Mouse (Mus musculus): ENCODE measurements around the gene Samd4. TPM values are rescaled to one million over a fixed set of nuclear protein-coding genes. Genes with fewer than 3 reads are reported as not detected.

Samd4 gene
- polyA plus RNA-seq, 1 experiment, result 0.02 TPM

GRCm38 (mm10) chr14:47136637-47137036, 254.0 kb downstream of the Samd4 start:
- TF ChIP-seq GATA1 (IDR thresholded peaks at IDR 0.05; ENCODE audit: borderline replicate concordance, low read length), result no peak
- no peak for TF ChIP-seq FLI1 (IDR thresholded peaks at IDR 0.05; ENCODE audit: low read length)
- Histone ChIP-seq H3K4me1 (peaks cover 4% of the 10 kb centered on the region), H3K9me3 (no peaks in the 10 kb centered on the region), H3K27me3 (replicated peaks) (peaks cover 15% of the 10 kb centered on the region), H3K4me3 (replicated peaks) (no peak overlapping the region), H3K36me3 (replicated peaks; ENCODE audit: low read length) (no peaks in the 10 kb centered on the region)

DNA sequence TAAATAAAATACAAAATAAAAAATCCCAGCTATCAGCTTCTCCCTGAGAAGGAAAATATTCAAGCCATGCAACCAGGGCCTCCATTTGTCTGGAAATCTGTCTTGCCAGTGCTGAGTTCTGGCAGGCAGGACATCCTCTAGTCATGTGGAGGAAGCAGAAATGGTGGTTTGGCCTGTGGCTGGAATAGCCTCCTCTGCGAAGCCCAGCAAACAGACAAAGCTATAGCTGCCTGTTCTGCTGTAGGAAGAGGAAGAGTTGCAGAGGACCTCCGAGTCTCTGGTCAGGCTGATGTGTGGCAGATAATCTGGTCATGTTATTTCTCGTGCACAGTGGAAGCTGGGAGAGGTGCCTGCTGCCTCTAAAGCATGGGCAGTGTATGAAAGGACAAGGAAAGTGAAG, 256.2 kb downstream of the Samd4 start:
- H3K36me3 ChIP-seq (replicated peaks; ENCODE audit: low read length), result no peaks in the 10 kb centered on the region
- peaks cover 13% of the 10 kb centered on the region for H3K27me3 ChIP-seq (replicated peaks)
- H3K4me3 ChIP-seq (replicated peaks), result no peak overlapping the region
- TF ChIP-seq FLI1 (IDR thresholded peaks at IDR 0.05; ENCODE audit: low read length) (no peak), GATA1 (IDR thresholded peaks at IDR 0.05; ENCODE audit: borderline replicate concordance, low read length) (no peak)
- H3K4me1 ChIP-seq, result peaks cover 4% of the 10 kb centered on the region
- no peaks in the 10 kb centered on the region for H3K9me3 ChIP-seq

- Histone ChIP-seq H3K4me1 (no peaks in the 10 kb centered on the region), H3K9me3 (peaks cover 3% of the 10 kb centered on the region; the same call in 1 of the 2 replicates), H3K4me3 (replicated peaks) (no peak overlapping the region), H3K27me3 (replicated peaks) (no peaks in the 10 kb centered on the region), H3K36me3 (replicated peaks; ENCODE audit: low read length) (no peaks in the 10 kb centered on the region)
- TF ChIP-seq FLI1 (IDR thresholded peaks at IDR 0.05; ENCODE audit: low read length) (no peak), GATA1 (IDR thresholded peaks at IDR 0.05; ENCODE audit: borderline replicate concordance, low read length) (no peak)
Measured at GRCm38 (mm10) chr14:47144326-47144725, 261.7 kb downstream of the Samd4 start.

DNA sequence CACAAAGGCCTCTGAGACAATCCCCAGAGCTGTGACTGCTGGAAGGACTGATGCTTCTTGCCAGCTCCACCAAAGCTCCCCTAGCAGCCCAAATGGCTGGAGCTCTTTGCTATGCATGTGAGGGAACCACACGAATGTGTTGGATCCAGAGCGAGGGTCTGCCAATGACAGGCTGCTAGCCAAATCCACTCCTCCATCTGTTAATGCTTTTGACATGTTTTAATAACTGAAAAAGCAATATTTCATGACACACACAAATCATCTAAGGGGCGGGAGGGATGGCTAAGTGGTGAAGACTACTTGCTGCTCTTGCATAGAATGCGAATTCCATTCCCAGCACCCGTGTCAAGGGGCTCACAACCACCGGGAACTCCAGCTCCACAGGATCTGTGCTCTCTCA, 268.7 kb downstream of the Samd4 start:
- H3K4me1 ChIP-seq, result no peaks in the 10 kb centered on the region
- H3K4me3 ChIP-seq (replicated peaks), result no peak overlapping the region
- no peaks in the 10 kb centered on the region for H3K27me3 ChIP-seq (replicated peaks)
- H3K9me3 ChIP-seq, result peaks cover 5% of the 10 kb centered on the region; the same call in 1 of the 2 replicates
- peaks cover 2% of the 10 kb centered on the region for H3K36me3 ChIP-seq (replicated peaks; ENCODE audit: low read length)
- TF ChIP-seq GATA1 (IDR thresholded peaks at IDR 0.05; ENCODE audit: borderline replicate concordance, low read length) (no peak), FLI1 (IDR thresholded peaks at IDR 0.05; ENCODE audit: low read length) (no peak)

DNA sequence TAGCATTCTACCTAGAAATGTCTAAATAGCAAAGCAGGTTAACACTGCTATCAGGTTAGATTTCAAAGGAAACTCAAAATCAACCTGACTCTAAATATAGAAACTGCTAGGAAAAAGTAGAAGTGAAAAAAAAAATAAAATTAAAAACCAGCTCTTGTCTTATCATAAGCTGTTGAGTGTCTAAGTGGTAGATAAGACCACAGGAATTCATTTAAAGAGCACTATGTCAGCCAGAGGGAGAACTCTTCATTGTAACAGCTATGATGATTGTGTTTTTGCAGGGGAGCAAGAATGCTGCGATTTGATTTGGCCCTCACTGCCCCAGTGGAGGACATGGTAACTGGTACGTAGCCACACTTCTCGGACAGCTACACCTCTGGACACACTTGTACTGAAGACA, 271.6 kb downstream of the Samd4 start:
- H3K36me3 ChIP-seq (replicated peaks; ENCODE audit: low read length), result peaks cover 5% of the 10 kb centered on the region
- TF ChIP-seq FLI1 (IDR thresholded peaks at IDR 0.05; ENCODE audit: low read length) (no peak), GATA1 (IDR thresholded peaks at IDR 0.05; ENCODE audit: borderline replicate concordance, low read length) (no peak)

More for the DNA sequence above, 271.6 kb downstream of the Samd4 start:
- Histone ChIP-seq H3K9me3 (peaks cover 5% of the 10 kb centered on the region; the same call in 1 of the 2 replicates), H3K4me3 (replicated peaks) (no peak overlapping the region), H3K27me3 (replicated peaks) (no peaks in the 10 kb centered on the region), H3K4me1 (no peaks in the 10 kb centered on the region)

Other genes starting within 250 kb of the Samd4 start
- gene Cdkn3, start 122.3 kb upstream of the Samd4 start, polyA plus RNA-seq (2012; ENCODE audit: insufficient read depth, low replicate concordance), result 2.2 TPM in 1 of 2 replicates, not detected in the other
- 61.4 and 90.6 TPM in 2 replicates for gene Cnih1, start 94.4 kb upstream of the Samd4 start, polyA plus RNA-seq (2012; ENCODE audit: insufficient read depth, low replicate concordance)
- 0.55 TPM in 1 of 2 replicates, not detected in the other for gene Gmfb, start 60.6 kb upstream of the Samd4 start, polyA plus RNA-seq (2012; ENCODE audit: insufficient read depth, low replicate concordance)
- 8.3 and 14.0 TPM in 2 replicates for gene Cgrrf1, start 50.7 kb upstream of the Samd4 start, polyA plus RNA-seq (2012; ENCODE audit: insufficient read depth, low replicate concordance)

Data from megakaryocyte, embryonic 14.5 days (primary cell).